Mouse (Mus musculus): ENCODE measurements around the gene Fgfrl1. TPM values are rescaled to one million over a fixed set of nuclear protein-coding genes. Genes with fewer than 3 reads are reported as not detected.

The Fgfrl1 gene
- polyA plus RNA-seq, 1 experiment = 1.2 TPM

DNA sequence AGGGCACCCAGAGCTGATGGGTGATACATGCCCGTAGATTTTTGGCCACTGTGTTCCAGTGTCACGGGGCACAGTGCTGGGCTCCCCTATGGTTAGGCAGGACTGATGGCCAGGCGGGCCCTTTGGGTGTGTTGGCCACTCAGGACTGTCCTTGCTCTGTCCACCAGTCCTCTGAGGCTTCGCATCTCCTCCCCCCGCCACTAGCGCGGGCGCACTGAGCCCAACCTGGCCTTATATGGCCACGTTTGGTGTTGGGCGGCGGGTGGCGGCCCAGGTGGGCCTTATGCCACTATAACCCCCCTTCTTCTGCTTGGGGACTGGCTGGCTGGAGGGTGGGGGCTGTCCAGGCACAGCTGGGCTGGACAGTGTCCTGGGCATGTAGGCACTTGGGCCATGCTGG, 3.7 kb downstream of the Fgfrl1 start:
- Histone ChIP-seq H3K4me1 (peaks cover 48% of the 10 kb centered on the region), H3K4me3 (replicated peaks) (no peak overlapping the region), H3K36me3 (replicated peaks; ENCODE audit: low read length) (no peaks in the 10 kb centered on the region), H3K27me3 (replicated peaks) (peaks cover 78% of the 10 kb centered on the region), H3K9me3 (no peaks in the 10 kb centered on the region)
- TF ChIP-seq GATA1 (IDR thresholded peaks at IDR 0.05; ENCODE audit: borderline replicate concordance, low read length) (no peak), FLI1 (IDR thresholded peaks at IDR 0.05; ENCODE audit: low read length) (no peak)

DNA sequence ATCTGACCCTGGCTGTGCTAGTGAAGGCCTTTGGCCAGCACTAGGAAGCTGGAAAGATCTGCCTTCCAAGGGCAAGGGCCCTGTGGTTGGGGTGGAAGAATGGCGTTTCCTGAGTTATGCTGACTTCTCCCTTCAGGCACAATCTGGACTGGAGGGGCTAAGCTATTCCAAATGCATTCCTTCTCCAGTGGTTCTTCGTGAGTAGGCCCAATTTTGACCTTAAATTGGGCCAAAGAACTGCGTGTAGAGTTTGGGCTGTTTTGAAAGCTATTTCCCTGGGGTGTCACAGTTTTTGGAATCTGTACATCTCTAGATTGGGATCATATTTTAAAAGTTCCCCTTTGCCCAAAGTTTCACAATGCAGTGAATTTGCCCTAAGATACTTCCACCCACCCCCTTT, 4.4 kb downstream of the Fgfrl1 start:
- no peak for TF ChIP-seq GATA1 (IDR thresholded peaks at IDR 0.05; ENCODE audit: borderline replicate concordance, low read length)
- no peaks in the 10 kb centered on the region for H3K36me3 ChIP-seq (replicated peaks; ENCODE audit: low read length)
- peaks cover 83% of the 10 kb centered on the region for H3K27me3 ChIP-seq (replicated peaks)
- no peak overlapping the region for H3K4me3 ChIP-seq (replicated peaks)
- H3K4me1 ChIP-seq = peaks cover 45% of the 10 kb centered on the region
- no peaks in the 10 kb centered on the region for H3K9me3 ChIP-seq

DNA sequence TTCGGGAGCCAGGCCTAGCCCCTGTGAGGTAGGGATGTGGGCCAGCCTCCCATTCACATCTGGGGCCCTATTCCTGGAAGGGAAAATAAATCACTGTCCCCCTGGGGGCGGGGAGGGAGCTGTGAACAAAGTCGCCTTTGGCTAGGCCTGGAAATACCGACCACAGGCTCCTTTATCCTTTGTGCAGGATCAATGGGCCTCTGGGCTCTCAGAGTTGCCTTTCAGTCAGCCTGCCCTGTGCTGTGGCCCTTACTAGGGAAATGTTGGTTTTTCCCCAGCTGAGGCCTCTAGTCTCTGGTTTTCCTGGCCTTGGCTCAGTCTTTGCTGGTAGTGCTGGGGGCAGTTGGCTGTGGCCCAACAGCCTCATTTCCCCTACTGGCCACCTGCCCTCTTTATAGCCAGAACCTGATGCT, 5.2 kb downstream of the Fgfrl1 start:
- TF ChIP-seq FLI1 (IDR thresholded peaks at IDR 0.05; ENCODE audit: low read length) (no peak), GATA1 (IDR thresholded peaks at IDR 0.05; ENCODE audit: borderline replicate concordance, low read length) (no peak)
- Histone ChIP-seq H3K4me1 (peaks cover 37% of the 10 kb centered on the region), H3K27me3 (replicated peaks) (peaks cover 88% of the 10 kb centered on the region), H3K36me3 (replicated peaks; ENCODE audit: low read length) (no peaks in the 10 kb centered on the region), H3K4me3 (replicated peaks) (no peak overlapping the region), H3K9me3 (no peaks in the 10 kb centered on the region)

DNA sequence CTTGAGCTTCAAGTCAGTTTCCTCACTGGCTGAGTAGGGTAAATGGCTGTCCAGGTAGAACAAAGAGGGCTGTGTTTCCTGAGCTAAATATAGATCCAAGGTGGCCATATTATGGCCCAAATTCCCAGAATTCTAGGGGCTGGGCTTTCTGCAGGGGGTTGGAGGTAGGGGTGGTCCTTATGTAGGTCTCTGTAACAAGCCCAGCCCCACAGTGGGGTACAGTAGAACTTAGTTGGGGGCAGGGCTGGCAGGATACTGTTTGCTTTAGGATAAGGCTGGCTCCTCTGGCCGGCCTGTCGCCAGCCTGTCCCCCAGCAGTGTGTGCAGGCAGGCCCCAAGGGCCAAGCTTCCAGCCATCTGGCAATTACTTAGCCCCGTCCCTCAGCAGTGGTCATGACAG, 8.2 kb downstream of the Fgfrl1 start:
- Histone ChIP-seq H3K27me3 (replicated peaks) (peaks cover 74% of the 10 kb centered on the region), H3K9me3 (no peaks in the 10 kb centered on the region), H3K36me3 (replicated peaks; ENCODE audit: low read length) (no peaks in the 10 kb centered on the region), H3K4me3 (replicated peaks) (no peak overlapping the region), H3K4me1 (peaks cover 11% of the 10 kb centered on the region; the same call in 1 of the 2 replicates)
- TF ChIP-seq FLI1 (IDR thresholded peaks at IDR 0.05; ENCODE audit: low read length) (no peak), GATA1 (IDR thresholded peaks at IDR 0.05; ENCODE audit: borderline replicate concordance, low read length) (no peak)

DNA sequence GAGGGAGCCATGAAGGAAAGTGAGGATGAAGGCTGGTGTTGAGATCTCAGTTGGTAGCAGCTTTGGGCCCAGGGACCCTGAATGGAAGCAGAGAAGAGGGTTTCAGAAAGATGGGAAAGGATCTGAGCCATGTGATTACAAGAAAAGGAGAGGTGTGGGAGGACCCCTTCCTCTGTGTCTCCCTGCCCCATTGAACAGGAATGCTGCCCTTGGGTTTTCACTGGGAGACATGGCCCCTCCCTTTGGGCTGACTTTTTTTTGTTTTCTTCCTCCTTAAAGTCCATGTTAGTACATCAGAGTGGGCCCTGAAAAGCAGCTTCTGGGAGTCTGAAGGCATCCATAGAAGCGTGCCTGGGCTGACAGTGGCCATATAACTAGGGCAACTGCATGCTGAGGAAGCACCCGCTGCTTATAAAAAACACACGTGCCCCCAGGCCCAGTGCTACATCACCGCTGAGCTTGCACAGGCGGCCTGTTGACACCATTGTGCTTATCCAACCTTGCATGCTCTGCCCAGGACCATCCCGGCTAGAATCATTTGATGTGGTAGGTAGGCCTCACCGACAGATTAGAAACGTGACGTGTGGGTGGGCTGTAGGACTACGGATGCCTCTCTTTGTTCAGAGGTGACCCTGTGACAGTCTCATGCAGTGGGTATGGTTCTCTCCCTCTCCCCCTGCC, 9.3 kb downstream of the Fgfrl1 start:
- Histone ChIP-seq H3K27me3 (replicated peaks) (peaks cover 66% of the 10 kb centered on the region), H3K4me1 (peaks cover under 1% of the 10 kb centered on the region; the same call in 1 of the 2 replicates), H3K36me3 (replicated peaks; ENCODE audit: low read length) (no peaks in the 10 kb centered on the region), H3K4me3 (replicated peaks) (no peak overlapping the region), H3K9me3 (no peaks in the 10 kb centered on the region)
- TF ChIP-seq FLI1 (IDR thresholded peaks at IDR 0.05; ENCODE audit: low read length) = no peak

DNA sequence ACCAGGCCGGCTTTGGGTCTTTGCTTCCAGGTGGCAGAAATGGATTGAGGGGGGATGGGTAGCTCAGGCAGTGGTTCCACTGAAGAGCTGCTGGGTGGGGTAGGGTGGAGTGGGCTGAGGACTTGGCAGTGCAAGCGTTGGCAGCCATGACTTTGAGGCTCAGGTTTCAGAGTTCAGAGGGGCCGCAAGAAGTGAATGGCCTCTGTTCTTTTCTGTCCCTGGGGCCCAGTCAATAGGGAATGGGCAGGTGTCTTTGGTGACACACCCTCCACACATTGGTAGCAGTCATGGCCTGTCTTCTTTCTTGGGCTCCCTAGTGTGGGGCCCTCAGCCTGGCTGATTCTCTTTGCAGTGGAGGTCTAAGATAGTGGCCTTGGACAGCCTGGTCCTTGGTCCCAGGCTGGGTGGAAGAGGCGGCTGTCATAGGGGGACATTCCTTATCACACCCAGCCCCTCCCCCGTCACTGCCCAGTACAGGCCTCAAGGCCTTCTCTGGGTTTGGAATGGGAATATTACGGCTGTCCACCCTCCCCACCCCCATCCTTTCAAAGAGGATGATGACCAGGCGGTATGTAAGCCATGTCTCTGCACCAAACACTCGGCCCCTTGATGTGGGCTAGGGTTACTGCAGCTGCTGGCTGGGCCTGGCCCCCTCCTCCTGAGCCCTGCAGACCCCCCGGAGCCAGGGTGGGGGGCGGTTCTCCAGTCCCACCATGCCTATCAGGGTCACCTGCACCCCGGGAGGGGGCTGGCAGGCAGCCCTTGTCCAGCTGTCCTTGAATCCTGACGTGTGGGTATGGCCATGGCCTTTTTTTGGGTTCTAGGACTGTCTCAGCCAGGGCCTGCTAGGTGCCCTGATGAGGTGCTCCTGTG, 11.8 kb downstream of the Fgfrl1 start:
- Histone ChIP-seq H3K4me1 (no peaks in the 10 kb centered on the region; the same call in 1 of the 2 replicates), H3K36me3 (replicated peaks; ENCODE audit: low read length) (no peaks in the 10 kb centered on the region)
- no peak for TF ChIP-seq FLI1 (IDR thresholded peaks at IDR 0.05; ENCODE audit: low read length)
- TF ChIP-seq GATA1 (IDR thresholded peaks at IDR 0.05; ENCODE audit: borderline replicate concordance, low read length) = no peak

DNA sequence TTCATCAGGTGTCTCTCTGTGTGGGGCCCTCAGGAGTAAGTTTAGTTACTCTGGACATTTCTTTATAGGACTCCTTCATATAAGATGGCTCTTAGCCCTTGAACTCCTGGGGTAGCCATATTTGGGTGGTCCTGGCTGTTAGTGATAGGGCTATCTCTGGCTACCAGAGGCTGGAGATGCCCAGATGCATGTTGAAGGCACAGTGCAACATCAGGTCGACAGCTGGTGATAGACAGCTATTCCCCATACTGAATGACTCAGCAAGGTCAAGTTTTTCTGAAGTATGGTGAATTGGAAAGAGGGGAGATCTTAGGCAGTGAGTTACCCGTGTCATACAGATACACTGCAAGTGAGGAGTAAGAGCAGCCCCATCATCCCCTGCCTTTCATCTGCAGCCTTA, 15.6 kb downstream of the Fgfrl1 start:
- H3K4me1 ChIP-seq = no peaks in the 10 kb centered on the region; the same call in 1 of the 2 replicates
- TF ChIP-seq FLI1 (IDR thresholded peaks at IDR 0.05; ENCODE audit: low read length) = no peak
- TF ChIP-seq GATA1 (IDR thresholded peaks at IDR 0.05; ENCODE audit: borderline replicate concordance, low read length) = no peak
- no peaks in the 10 kb centered on the region for H3K9me3 ChIP-seq
- peaks cover 41% of the 10 kb centered on the region for H3K27me3 ChIP-seq (replicated peaks)
- H3K4me3 ChIP-seq (replicated peaks) = no peak overlapping the region
- no peaks in the 10 kb centered on the region for H3K36me3 ChIP-seq (replicated peaks; ENCODE audit: low read length)

More for the DNA sequence above, 11.8 kb downstream of the Fgfrl1 start:
- Histone ChIP-seq H3K27me3 (replicated peaks) (peaks cover 54% of the 10 kb centered on the region), H3K4me3 (replicated peaks) (no peak overlapping the region), H3K9me3 (no peaks in the 10 kb centered on the region)

DNA sequence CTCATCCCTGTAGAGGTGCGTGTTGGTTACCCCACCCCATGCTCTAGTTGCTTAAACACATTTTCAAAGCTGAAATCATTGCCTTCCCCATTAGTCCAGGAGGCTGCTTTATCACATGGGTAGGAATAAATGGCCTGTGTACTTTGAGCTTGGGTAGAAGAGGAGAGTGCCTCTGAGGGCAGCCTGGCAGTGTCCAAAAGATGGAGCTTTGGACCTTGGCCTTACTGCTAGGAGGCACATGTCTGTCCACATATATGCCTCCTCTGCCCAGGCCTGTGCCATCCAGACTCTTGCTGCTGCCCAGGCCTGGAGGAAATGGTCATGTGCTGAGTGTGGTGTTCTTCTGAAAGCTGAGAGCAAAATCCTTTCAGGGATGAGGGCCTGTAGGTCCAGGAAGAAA, 16.2 kb downstream of the Fgfrl1 start:
- H3K27me3 ChIP-seq (replicated peaks) = peaks cover 40% of the 10 kb centered on the region
- TF ChIP-seq FLI1 (IDR thresholded peaks at IDR 0.05; ENCODE audit: low read length) = no peak
- TF ChIP-seq GATA1 (IDR thresholded peaks at IDR 0.05; ENCODE audit: borderline replicate concordance, low read length) = no peak

DNA sequence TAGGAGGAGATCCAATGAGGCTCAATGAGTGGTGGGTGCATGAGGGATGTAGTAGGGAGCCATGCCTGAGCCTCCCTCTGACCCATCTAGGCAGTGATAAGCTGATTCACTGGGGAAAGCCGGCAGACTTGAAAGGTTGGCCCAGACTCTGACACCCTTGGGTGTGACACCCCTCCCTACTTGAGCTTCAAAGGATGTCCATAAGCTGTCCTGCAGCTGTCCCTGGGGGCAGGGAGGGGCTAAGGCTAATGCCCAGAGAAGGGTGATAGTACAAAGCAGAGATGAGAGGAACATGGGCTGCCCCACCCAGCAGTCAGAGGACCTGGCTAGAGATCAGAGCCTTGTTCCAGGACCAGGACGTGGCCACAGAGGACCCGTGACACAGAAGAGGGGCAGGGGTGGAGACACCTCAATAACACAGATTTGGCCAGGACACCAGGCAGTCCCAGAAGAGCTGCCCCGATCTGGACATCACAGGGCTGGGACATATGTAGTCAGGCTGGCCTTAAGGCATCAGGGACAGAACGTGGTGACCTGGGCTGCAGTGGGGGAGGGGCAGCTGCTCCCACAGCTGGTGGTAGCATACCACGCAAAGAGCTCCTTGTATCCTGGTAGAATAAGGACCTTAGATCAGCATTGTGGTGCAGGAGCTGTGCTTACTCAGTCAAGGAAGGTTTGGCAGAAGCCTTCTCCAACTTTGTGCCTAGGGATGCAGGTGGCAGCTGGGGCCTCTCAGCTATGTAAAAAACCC, 17.0 kb downstream of the Fgfrl1 start:
- Histone ChIP-seq H3K4me3 (replicated peaks) (no peak overlapping the region), H3K9me3 (no peaks in the 10 kb centered on the region)
- TF ChIP-seq FLI1 (IDR thresholded peaks at IDR 0.05; ENCODE audit: low read length) (no peak), GATA1 (IDR thresholded peaks at IDR 0.05; ENCODE audit: borderline replicate concordance, low read length) (no peak)

More for the DNA sequence above, 16.2 kb downstream of the Fgfrl1 start:
- Histone ChIP-seq H3K4me3 (replicated peaks) (no peak overlapping the region), H3K36me3 (replicated peaks; ENCODE audit: low read length) (no peaks in the 10 kb centered on the region), H3K4me1 (no peaks in the 10 kb centered on the region; the same call in 1 of the 2 replicates), H3K9me3 (no peaks in the 10 kb centered on the region)

More for the DNA sequence above, 17.0 kb downstream of the Fgfrl1 start:
- Histone ChIP-seq H3K4me1 (no peaks in the 10 kb centered on the region; the same call in 1 of the 2 replicates), H3K27me3 (replicated peaks) (peaks cover 46% of the 10 kb centered on the region), H3K36me3 (replicated peaks; ENCODE audit: low read length) (no peaks in the 10 kb centered on the region)
